Mouse (Mus musculus) MEL (cell line): ENCODE data around the gene Galnt10. TPM values are rescaled to one million over a fixed set of nuclear protein-coding genes. Genes with fewer than 3 reads are reported as not detected.

Experiments
- DNase-seq: peaks from one replicate; pipeline ENCODE4 v3.0.0; 2011; ENCODE audit warnings: low read depth, low spot score
- H3K27ac ChIP-seq: 2 replicates; pipeline ENCODE4 v1.5.1; 2012; ENCODE audit warnings: low read depth, mild to moderate bottlenecking, control low read depth, low read length, moderate library complexity; ENCODE audit not compliant: control insufficient read depth
- H3K27me3 ChIP-seq, 2 experiments: fragments of 150-350 bp in 1 of 2; sonication (generic) in 1 of 2; 2 replicates each; pipeline ENCODE4 v1.6.1; 2012; ENCODE audit warnings: low read length in 2 of 2, mild to moderate bottlenecking in 2 of 2, improper control_type of control experiment in 1 of 2, moderate library complexity in 1 of 2; ENCODE audit not compliant: insufficient read depth in 2 of 2, control insufficient read depth in 1 of 2
- H3K36me3 ChIP-seq, 2 experiments: 2 replicates each; pipeline ENCODE4 v1.6.1; 2012 to 2014; ENCODE audit warnings: low read length in 2 of 2, improper control_type of control experiment in 1 of 2, inconsistent platforms in 1 of 2, mild to moderate bottlenecking in 1 of 2; ENCODE audit not compliant: insufficient read depth in 2 of 2, control insufficient read depth in 1 of 2
- H3K4me1 ChIP-seq, 2 experiments: fragments of 150-350 bp in 1 of 2; sonication (generic) in 1 of 2; 2 replicates each; pipeline ENCODE4 v1.6.1; 2012; ENCODE audit warnings: low read length in 2 of 2, improper control_type of control experiment in 1 of 2, mild to moderate bottlenecking in 1 of 2; ENCODE audit not compliant: insufficient read depth in 2 of 2, control insufficient read depth in 1 of 2
- H3K4me3 ChIP-seq, 2 experiments: fragments of 150-350 bp in 1 of 2; sonication (generic) in 1 of 2; 2 replicates each; pipeline ENCODE4 v1.5.1; 2012; ENCODE audit warnings: low read depth in 2 of 2, low read length in 2 of 2, mild to moderate bottlenecking in 2 of 2, moderate library complexity in 2 of 2, control low read depth in 1 of 2, improper control_type of control experiment in 1 of 2; ENCODE audit not compliant: control insufficient read depth in 1 of 2, insufficient read depth in 1 of 2
- H3K79me2 ChIP-seq: 2 replicates; pipeline ENCODE4 v1.6.1; 2012; ENCODE audit warnings: mild to moderate bottlenecking, low read length, moderate library complexity; ENCODE audit not compliant: control insufficient read depth, poor library complexity, insufficient read depth
- H3K9ac ChIP-seq: 2 replicates; pipeline ENCODE4 v1.6.1; 2012; ENCODE audit warnings: low read depth, mild to moderate bottlenecking, control low read depth, low read length, moderate library complexity; ENCODE audit not compliant: control insufficient read depth, poor library complexity, severe bottlenecking
- H3K9me3 ChIP-seq: fragments of 150-350 bp; sonication (generic); replicated peaks from 2 replicates; pipeline ENCODE4 v1.6.1; 2012; ENCODE audit warnings: mild to moderate bottlenecking, low read length, improper control_type of control experiment, moderate library complexity; ENCODE audit not compliant: insufficient read depth
- BHLHE40 ChIP-seq: IDR thresholded peaks from 2 replicates; pipeline ENCODE4 v1.6.1; 2012; ENCODE audit warnings: low read depth, mild to moderate bottlenecking, inconsistent platforms, low read length, improper control_type of control experiment, borderline replicate concordance
- CHD1 ChIP-seq: IDR thresholded peaks from 2 replicates; pipeline ENCODE4 v1.6.1; 2012; ENCODE audit warnings: low read depth, mild to moderate bottlenecking, inconsistent platforms, low read length, improper control_type of control experiment
- CHD2 ChIP-seq: IDR thresholded peaks from 2 replicates; pipeline ENCODE4 v1.6.1; 2011; ENCODE audit warnings: low read length, improper control_type of control experiment
- CTCF ChIP-seq, 3 experiments: IDR thresholded peaks in 2 of 3; conservative IDR thresholded peaks in 1 of 3; 2 replicates each; pipeline ENCODE4 v1.5.1; 2011 to 2012; ENCODE audit warnings: low read length in 3 of 3, low read depth in 2 of 3, mild to moderate bottlenecking in 2 of 3, improper control_type of control experiment in 1 of 3, inconsistent platforms in 1 of 3, mixed read lengths in 1 of 3, moderate library complexity in 1 of 3; ENCODE audit not compliant: control insufficient read depth in 1 of 3, insufficient read depth in 1 of 3, poor library complexity in 1 of 3, severe bottlenecking in 1 of 3
- E2F4 ChIP-seq: IDR thresholded peaks from 2 replicates; pipeline ENCODE4 v1.6.1; 2011; ENCODE audit warnings: low read depth, low read length, improper control_type of control experiment, borderline replicate concordance
- EP300 ChIP-seq, 2 experiments: IDR thresholded peaks; 2 replicates each; pipeline ENCODE4 v1.6.1; 2011; ENCODE audit warnings: improper control_type of control experiment in 2 of 2, low read length in 2 of 2, low read depth in 1 of 2, mild to moderate bottlenecking in 1 of 2
- ETS1 ChIP-seq: IDR thresholded peaks from 2 replicates; pipeline ENCODE4 v1.6.1; 2012; ENCODE audit warnings: low read depth, mild to moderate bottlenecking, inconsistent platforms, low read length, improper control_type of control experiment, moderate library complexity
- GABPA ChIP-seq: IDR thresholded peaks from 2 replicates; pipeline ENCODE4 v1.6.1; 2012; ENCODE audit warnings: low read depth, mild to moderate bottlenecking, inconsistent platforms, low read length, improper control_type of control experiment, moderate library complexity
- GATA1 ChIP-seq: IDR thresholded peaks from 2 replicates; pipeline ENCODE4 v1.6.1; 2011; ENCODE audit warnings: low read depth, low read length, improper control_type of control experiment
- HCFC1 ChIP-seq: IDR thresholded peaks from 2 replicates; pipeline ENCODE4 v1.6.1; 2012; ENCODE audit warnings: low read depth, mild to moderate bottlenecking, inconsistent platforms, low read length, improper control_type of control experiment, moderate library complexity
- JUND ChIP-seq: IDR thresholded peaks from 2 replicates; pipeline ENCODE4 v1.6.1; 2011; ENCODE audit warnings: low read depth, mild to moderate bottlenecking, improper control_type of control experiment, low read length
- KAT2A ChIP-seq: conservative IDR thresholded peaks from 2 replicates; pipeline ENCODE4 v1.6.1; 2012; ENCODE audit warnings: low read depth, low read length, improper control_type of control experiment, inconsistent platforms
- MAFK ChIP-seq: IDR thresholded peaks from 2 replicates; pipeline ENCODE4 v1.6.1; 2011; ENCODE audit warnings: low read depth, mild to moderate bottlenecking, low read length, improper control_type of control experiment, borderline replicate concordance
- MAX ChIP-seq: IDR thresholded peaks from 2 replicates; pipeline ENCODE4 v1.6.1; 2011; ENCODE audit warnings: low read length, improper control_type of control experiment
- MAZ ChIP-seq: IDR thresholded peaks from 2 replicates; pipeline ENCODE4 v1.6.1; 2012; ENCODE audit warnings: low read depth, mild to moderate bottlenecking, inconsistent platforms, low read length, improper control_type of control experiment
- MEF2A ChIP-seq: IDR thresholded peaks from 2 replicates; pipeline ENCODE4 v1.6.1; 2014; ENCODE audit warnings: low read depth, mild to moderate bottlenecking, inconsistent platforms, low read length, improper control_type of control experiment; ENCODE audit not compliant: poor library complexity, insufficient replicate concordance, severe bottlenecking; ENCODE audit errors: extremely low read depth
- MXI1 ChIP-seq: IDR thresholded peaks from 2 replicates; pipeline ENCODE4 v1.6.1; 2011; ENCODE audit warnings: mild to moderate bottlenecking, low read depth, low read length, improper control_type of control experiment
- MYB ChIP-seq: IDR thresholded peaks from 2 replicates; pipeline ENCODE4 v1.6.1; 2011; ENCODE audit warnings: mild to moderate bottlenecking, low read depth, low read length, improper control_type of control experiment
- MYC ChIP-seq: IDR thresholded peaks from 2 replicates; pipeline ENCODE4 v1.6.1; 2011; ENCODE audit warnings: low read depth, mild to moderate bottlenecking, low read length, improper control_type of control experiment, moderate library complexity
- NELFE ChIP-seq: IDR thresholded peaks from 2 replicates; pipeline ENCODE4 v1.6.1; 2011; ENCODE audit warnings: low read depth, low read length, improper control_type of control experiment
- NRF1 ChIP-seq: IDR thresholded peaks from 2 replicates; pipeline ENCODE4 v1.6.1; 2014; ENCODE audit warnings: low read depth, mild to moderate bottlenecking, inconsistent platforms, low read length, improper control_type of control experiment, moderate library complexity; ENCODE audit not compliant: poor library complexity, insufficient read depth, severe bottlenecking
- POLR2AphosphoS2 ChIP-seq: IDR thresholded peaks from 2 replicates; pipeline ENCODE4 v1.6.1; 2011; ENCODE audit warnings: low read length, improper control_type of control experiment
- POLR2AphosphoS5 ChIP-seq: IDR thresholded peaks from 2 replicates; pipeline ENCODE4 v1.6.1; 2012; ENCODE audit warnings: low read depth, borderline replicate concordance, mild to moderate bottlenecking, inconsistent platforms, low read length, moderate library complexity, mixed read lengths
- RAD21 ChIP-seq: IDR thresholded peaks from 2 replicates; pipeline ENCODE4 v1.6.1; 2011; ENCODE audit warnings: mild to moderate bottlenecking, low read depth, low read length, improper control_type of control experiment
- RCOR1 ChIP-seq: IDR thresholded peaks from 2 replicates; pipeline ENCODE4 v1.6.1; 2012; ENCODE audit warnings: low read depth, mild to moderate bottlenecking, inconsistent platforms, low read length, improper control_type of control experiment
- SIN3A ChIP-seq: IDR thresholded peaks from 2 replicates; pipeline ENCODE4 v1.6.1; 2012; ENCODE audit warnings: low read length, improper control_type of control experiment, inconsistent platforms
- TBP ChIP-seq: IDR thresholded peaks from 2 replicates; pipeline ENCODE4 v1.8.0; 2011; ENCODE audit warnings: low read depth, low read length, improper control_type of control experiment
- TCF12 ChIP-seq: IDR thresholded peaks from 2 replicates; pipeline ENCODE4 v1.6.1; 2014; ENCODE audit warnings: low read depth, mild to moderate bottlenecking, inconsistent platforms, low read length, improper control_type of control experiment, moderate library complexity
- UBTF ChIP-seq: IDR thresholded peaks from 2 replicates; pipeline ENCODE4 v1.6.1; 2012; ENCODE audit warnings: low read depth, mild to moderate bottlenecking, inconsistent platforms, low read length, improper control_type of control experiment, moderate library complexity, borderline replicate concordance; ENCODE audit not compliant: insufficient read depth
- USF1 ChIP-seq: IDR thresholded peaks from 2 replicates; pipeline ENCODE4 v1.6.1; 2014; ENCODE audit warnings: low read depth, mild to moderate bottlenecking, inconsistent platforms, low read length, improper control_type of control experiment, moderate library complexity
- USF2 ChIP-seq, 2 experiments: IDR thresholded peaks; 2 replicates each; pipeline ENCODE4 v1.6.1; 2011 to 2012; ENCODE audit warnings: improper control_type of control experiment in 2 of 2, low read length in 2 of 2, borderline replicate concordance in 1 of 2, inconsistent platforms in 1 of 2, low read depth in 1 of 2, mild to moderate bottlenecking in 1 of 2; ENCODE audit not compliant: insufficient read depth in 1 of 2
- ZC3H11A ChIP-seq: IDR thresholded peaks from 2 replicates; pipeline ENCODE4 v1.6.1; 2012; ENCODE audit warnings: low read depth, mild to moderate bottlenecking, inconsistent platforms, low read length, improper control_type of control experiment
- ZKSCAN1 ChIP-seq: IDR thresholded peaks from 2 replicates; pipeline ENCODE4 v1.6.1; 2012; ENCODE audit warnings: low read depth, mild to moderate bottlenecking, inconsistent platforms, low read length, improper control_type of control experiment, moderate library complexity
- ZMIZ1 ChIP-seq: IDR thresholded peaks from 2 replicates; pipeline ENCODE4 v1.6.1; 2012; ENCODE audit warnings: low read depth, mild to moderate bottlenecking, inconsistent platforms, low read length, improper control_type of control experiment, moderate library complexity
- ZNF384 ChIP-seq: IDR thresholded peaks from 2 replicates; pipeline ENCODE4 v1.6.1; 2012; ENCODE audit warnings: low read depth, mild to moderate bottlenecking, inconsistent platforms, low read length, improper control_type of control experiment
- polyA plus RNA-seq, 2 experiments: library from polyadenylated mRNA; stranded (reverse) in 1 of 2; unstranded in 1 of 2; fragments of >175 nt in 1 of 2; fragments of >200 nt in 1 of 2; gene quantifications; 2 replicates each; pipeline versions ENCODE4 v1.2.1 to v1.2.4; 2012; ENCODE audit warnings: low replicate concordance in 2 of 2, low read depth in 1 of 2; ENCODE audit not compliant: insufficient read length in 2 of 2, insufficient read depth in 1 of 2, missing spikeins in 1 of 2
- total RNA-seq: library from RNA; depleted of rRNA; stranded (reverse); fragments of 300-350 nt; gene quantifications from 2 replicates; pipeline ENCODE4 v1.2.3, GENCODE M21; 2012

Gene Galnt10
- total and polyA plus RNA-seq, 3 experiments = 26.7 to 27.4 TPM; not detected in 1

- Histone ChIP-seq H3K27me3 (no peaks in the 10 kb centered on the region), H3K9ac (peak overlapping the region; percentile 28), H3K36me3 (peaks cover 0 to 43% of the 10 kb centered on the region in 2 experiments; a peak in 2 of 4 replicates), H3K79me2 (no peaks in the 10 kb centered on the region), H3K4me1 (peaks cover 29 to 53% of the 10 kb centered on the region in 2 experiments), H3K9me3 (no peaks in the 10 kb centered on the region), H3K4me3 (peak overlapping the region; percentile 9 to 13; a peak in 2 of 4 replicates), H3K27ac (peak overlapping the region; percentile 87)
- peak; percentile 91 for DNase-seq
- TF ChIP-seq TBP (0 out of 2 replicates have a peak, but pooled peaks have one; percentile 27), MAFK (peak; percentile 92), USF1 (0 out of 2 replicates have a peak, but pooled peaks have one; percentile 39), POLR2AphosphoS2 (no peak; the same call in 1 of the 2 replicates), RAD21 (peak; percentile 36), NRF1 (no peak), ZNF384 (no peak), GATA1 (peak; percentile 94), KAT2A (no peak), UBTF (no peak), SIN3A (peak; percentile 76), POLR2AphosphoS5 (no peak), MAX (peak; percentile 25; the same call in 1 of the 2 replicates), NELFE (no peak), MYC (0 out of 2 replicates have a peak, but pooled peaks have one; percentile 41), HCFC1 (peak; percentile 41; the same call in 1 of the 2 replicates), CHD1 (no peak), E2F4 (no peak), ETS1 (peak; percentile 98), ZC3H11A (no peak; the same call in 1 of the 2 replicates), MXI1 (peak; percentile 58), MAZ (peak; percentile 40; the same call in 1 of the 2 replicates), CHD2 (no peak), CTCF (IDR thresholded peaks at IDR 0.05 in 2 of 3, conservative IDR thresholded peaks at IDR 0.05 in 1 of 3; ENCODE audit: control insufficient read depth in 1 of 3, insufficient read depth in 1 of 3, low read depth in 2 of 3, low read length in 3 of 3, poor library complexity in 1 of 3, severe bottlenecking in 1 of 3) (peak in 2 of 3 experiments; percentile 24 to 52; a peak in 3 of 6 replicates), BHLHE40 (peak; percentile 55; the same call in 1 of the 2 replicates), MYB (peak; percentile 76; the same call in 1 of the 2 replicates), TCF12 (peak; percentile 90), EP300 (IDR thresholded peaks at IDR 0.05; ENCODE audit: low read depth in 1 of 2, low read length in 2 of 2) (peak; percentile 93 to 94), JUND (peak; percentile 43; the same call in 1 of the 2 replicates), ZMIZ1 (no peak), ZKSCAN1 (no peak), RCOR1 (peak; percentile 79), GABPA (peak; percentile 98), USF2 (IDR thresholded peaks at IDR 0.05; ENCODE audit: borderline replicate concordance in 1 of 2, insufficient read depth in 1 of 2, low read depth in 1 of 2, low read length in 2 of 2) (no peak), MEF2A (no peak)
These were observed 62.0 kb downstream of the Galnt10 start for GRCm38 (mm10) chr11:57707114-57707798.
